Mouse (Mus musculus) small intestine, adult 2 months (tissue): ENCODE results near the gene Odf2.

ENCODE experiments used
- CTCF ChIP-seq: fragments of 200-500 bp; IDR thresholded peaks from 2 replicates; pipeline ENCODE4 v1.5.1; 2012; ENCODE audit warnings: low read depth, mild to moderate bottlenecking, control low read depth, inconsistent platforms, low read length, moderate library complexity, mixed read lengths; ENCODE audit not compliant: insufficient replicate concordance, insufficient read length; ENCODE audit errors: extremely low read depth
- POLR2A ChIP-seq: fragments of 200-500 bp; IDR thresholded peaks from 2 replicates; pipeline ENCODE4 v1.6.1; 2012; ENCODE audit warnings: low read depth, mild to moderate bottlenecking, control low read depth, inconsistent platforms, low read length, moderate library complexity

DNA sequence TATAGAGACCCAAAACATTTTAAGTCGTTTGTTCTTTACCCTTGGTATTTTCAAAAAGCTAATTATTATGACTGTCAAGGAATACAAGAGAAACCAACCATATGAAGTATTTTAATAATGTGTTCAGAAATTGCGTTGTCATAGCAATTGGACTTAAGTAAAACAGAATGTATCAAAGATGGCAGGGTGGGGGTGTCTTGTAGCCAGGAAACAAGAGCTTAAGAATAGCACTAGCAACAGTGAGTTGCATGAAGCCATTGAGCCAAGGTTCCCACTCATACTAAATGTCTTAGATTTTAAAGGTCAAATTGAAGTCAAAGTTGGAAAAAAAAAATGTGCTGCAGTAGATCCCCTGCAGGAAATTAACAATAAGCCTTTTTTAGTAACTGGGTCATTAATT lies 77.8 kb downstream of the Odf2 start:
- TF ChIP-seq CTCF = no peak
- TF ChIP-seq POLR2A = no peak
